Mouse (Mus musculus) liver, postnatal 0 days (tissue): Measurements from ENCODE around the gene Lmod1. TPM values are rescaled to one million over a fixed set of nuclear protein-coding genes. Genes with fewer than 3 reads are reported as not detected.
A peak's percentile ranks its signal among the peaks of the same experiment; 100 is the strongest.

ENCODE experiments used
- ATAC-seq: fragments of 200-750 bp; cut with Nextera tagmentation; 2 replicates; pipeline ENCODE4 v1.8.0; 2017; ENCODE audit warnings: mild to moderate bottlenecking, moderate library complexity
- DNase-seq: peaks from one replicate; pipeline ENCODE4 v3.0.0-alpha.2; 2016
- H3K27ac ChIP-seq: fragments of 300-500 bp; sonication (generic); 2 replicates; pipeline ENCODE4 v1.5.1; 2014; ENCODE audit warnings: antibody characterized with exemption, moderate library complexity, mild to moderate bottlenecking, low read depth
- H3K27me3 ChIP-seq: fragments of 300-500 bp; sonication (generic); 2 replicates; pipeline ENCODE4 v1.6.1; 2014; ENCODE audit warnings: low read length, control low read depth, mixed read lengths; ENCODE audit not compliant: insufficient read depth
- H3K36me3 ChIP-seq: fragments of 300-500 bp; sonication (generic); replicated peaks from 2 replicates; pipeline ENCODE4 v1.6.1; 2014; ENCODE audit warnings: mild to moderate bottlenecking, control low read depth, low read length, moderate library complexity, mixed read lengths; ENCODE audit not compliant: insufficient read depth
- H3K4me1 ChIP-seq: fragments of 300-500 bp; sonication (generic); 2 replicates; pipeline ENCODE4 v1.6.1; 2014; ENCODE audit warnings: antibody characterized with exemption, mild to moderate bottlenecking, control low read depth; ENCODE audit not compliant: insufficient read depth
- H3K4me2 ChIP-seq: fragments of 300-500 bp; sonication (generic); 2 replicates; pipeline ENCODE4 v1.6.1; 2014; ENCODE audit warnings: low read depth, mild to moderate bottlenecking, low read length, moderate library complexity, mixed read lengths
- H3K4me3 ChIP-seq: fragments of 300-500 bp; sonication (generic); 2 replicates; pipeline ENCODE4 v1.5.1; 2014; ENCODE audit warnings: low read depth, low read length
- H3K9ac ChIP-seq: fragments of 300-500 bp; sonication (generic); replicated peaks from 2 replicates; pipeline ENCODE4 v1.6.1; 2014; ENCODE audit warnings: mild to moderate bottlenecking, moderate library complexity
- H3K9me3 ChIP-seq: fragments of 300-500 bp; sonication (generic); 2 replicates; pipeline ENCODE4 v1.6.1; 2016; ENCODE audit warnings: mild to moderate bottlenecking, control low read depth, low read length, mixed read lengths
- CTCF ChIP-seq: sonication (generic); IDR thresholded peaks from 2 replicates; pipeline ENCODE4 v1.5.1; 2016; ENCODE audit warnings: antibody characterized with exemption, low read depth
- EP300 ChIP-seq: IDR thresholded peaks from 2 replicates; pipeline ENCODE4 v1.6.1; 2016; ENCODE audit warnings: antibody characterized with exemption, low read depth, mild to moderate bottlenecking
- WGBS: fragments of 180-500 bp; shearing (Covaris S2); extraction: QIAGEN DNeasy Blood & Tissue Kit; methylation state at CpG from one replicate; pipeline ENCODE4 v1.1.7; 2014; ENCODE audit not compliant: insufficient replicate concordance; 5-methylcytosine and 5-hydroxymethylcytosine counted together
- polyA plus RNA-seq: library from polyadenylated mRNA; unstranded; fragments of >200 nt; fragmentation: Nextera tagmentation; extraction: Ambion mirVana; gene quantifications from 2 replicates; pipeline ENCODE4 v1.2.1, GENCODE M21; 2015

Lmod1 gene
- polyA plus RNA-seq, 1 experiment from 2014 or later: 0.14 TPM

DNA sequence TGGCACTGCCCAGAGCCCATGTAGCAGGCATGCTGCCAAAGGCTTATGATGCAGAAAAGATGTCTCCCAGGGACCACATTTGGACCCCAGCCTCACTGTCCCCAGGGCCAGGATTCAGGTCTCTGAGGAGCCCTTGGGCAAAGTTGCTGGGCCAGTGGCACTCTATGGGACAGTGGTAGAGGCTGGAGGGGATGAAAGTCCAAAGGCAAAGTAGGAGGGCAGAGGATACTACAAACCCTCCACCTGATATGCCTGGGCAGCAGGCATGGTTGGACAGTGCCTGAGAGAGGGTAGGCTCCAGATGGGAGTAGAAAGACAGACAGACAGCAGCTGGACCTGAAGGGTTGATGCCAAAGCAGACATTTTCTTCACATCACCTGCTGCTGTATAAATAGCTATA is 41.8 kb downstream of the Lmod1 start:
- DNase-seq: no peak
- Histone ChIP-seq H3K27me3 (peaks cover 8% of the 10 kb centered on the region; the same call in 1 of the 2 replicates), H3K4me2 (no peak overlapping the region), H3K4me1 (no peaks in the 10 kb centered on the region), H3K9me3 (no peaks in the 10 kb centered on the region), H3K4me3 (no peak overlapping the region), H3K27ac (no peak overlapping the region), H3K36me3 (no peaks in the 10 kb centered on the region), H3K9ac (no peak overlapping the region)
- no peak for ATAC-seq
- no peak for TF ChIP-seq CTCF
- no peak for TF ChIP-seq EP300

DNA sequence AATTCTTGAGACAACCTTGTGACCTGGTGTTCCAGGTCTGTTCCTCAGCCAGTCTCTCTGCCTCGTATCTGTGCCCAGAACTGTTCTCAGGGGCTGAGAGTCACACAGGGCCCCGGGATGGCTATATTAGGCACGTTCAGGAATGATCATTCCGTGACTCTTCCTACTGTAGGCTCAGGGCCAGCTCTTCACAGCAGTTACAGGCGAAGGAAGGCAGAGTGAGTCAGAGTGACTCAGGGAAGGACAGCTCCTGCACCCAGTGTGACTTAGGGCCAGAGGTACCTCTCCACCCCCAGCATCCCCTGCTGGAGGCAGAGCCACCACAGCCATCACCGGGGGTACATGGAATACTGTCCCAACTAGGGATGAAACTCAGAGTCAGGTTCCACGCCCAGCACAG is 42.4 kb downstream of the Lmod1 start:
- no peaks in the 10 kb centered on the region for H3K36me3 ChIP-seq
- DNase-seq (no peak), ATAC-seq (no peak)
- H3K9me3 ChIP-seq: no peaks in the 10 kb centered on the region
- no peak overlapping the region for H3K4me2 ChIP-seq
- H3K4me3 ChIP-seq: no peak overlapping the region
- TF ChIP-seq EP300: no peak
- TF ChIP-seq CTCF: no peak
- H3K9ac ChIP-seq: no peak overlapping the region
- WGBS: 76% methylated on average over 7 of the region's 7 CpGs
- H3K4me1 ChIP-seq: no peaks in the 10 kb centered on the region
- peaks cover 8% of the 10 kb centered on the region; the same call in 1 of the 2 replicates for H3K27me3 ChIP-seq
- H3K27ac ChIP-seq: no peak overlapping the region

DNA sequence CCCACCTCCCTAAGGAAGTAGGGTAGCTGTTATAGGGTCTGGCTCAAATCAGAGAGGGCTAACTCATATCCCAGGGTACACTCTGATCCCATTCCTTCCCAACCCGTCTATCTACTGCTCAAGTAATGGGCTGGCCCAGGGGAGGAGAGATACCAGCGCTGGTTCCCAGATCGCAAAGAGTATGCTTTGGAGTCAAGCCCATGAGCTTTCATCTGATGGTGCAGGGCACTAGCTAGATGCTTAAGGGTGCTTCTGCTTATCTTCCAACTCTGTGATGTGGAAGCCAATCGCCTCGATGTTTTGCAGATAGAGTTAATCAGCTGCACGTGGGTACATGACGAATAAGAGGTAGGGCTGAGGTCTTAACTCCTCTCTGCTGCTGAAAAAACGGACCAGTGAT is 43.0 kb downstream of the Lmod1 start:
- 67% methylated on average over 8 of the region's 8 CpGs for WGBS
- Histone ChIP-seq H3K4me1 (no peaks in the 10 kb centered on the region), H3K27me3 (peaks cover 8% of the 10 kb centered on the region; the same call in 1 of the 2 replicates), H3K9ac (no peak overlapping the region), H3K4me3 (no peak overlapping the region), H3K9me3 (no peaks in the 10 kb centered on the region), H3K36me3 (no peaks in the 10 kb centered on the region), H3K27ac (no peak overlapping the region), H3K4me2 (no peak overlapping the region)
- TF ChIP-seq EP300 (no peak), CTCF (no peak)
- no peak for ATAC-seq
- DNase-seq: no peak

DNA sequence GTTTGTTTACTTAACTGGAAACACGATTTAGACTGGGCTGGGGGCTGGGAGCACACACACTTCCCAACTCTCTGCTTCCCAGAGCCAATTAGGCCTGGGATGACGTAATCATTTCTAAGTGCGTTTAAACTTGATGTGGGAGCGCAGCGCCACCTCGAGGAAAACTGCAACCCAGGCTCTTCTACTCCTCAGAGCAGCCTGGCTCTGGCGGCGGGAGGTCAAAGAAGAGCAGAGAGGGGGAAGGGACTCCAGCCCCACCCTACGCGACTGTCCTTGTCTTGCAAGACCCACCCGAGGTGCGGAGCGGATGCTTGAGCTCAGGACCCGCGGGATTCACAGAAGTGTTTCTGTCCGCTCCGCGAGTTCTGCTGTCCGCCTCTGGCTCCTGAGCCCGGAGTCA is 43.6 kb downstream of the Lmod1 start:
- Histone ChIP-seq H3K36me3 (no peaks in the 10 kb centered on the region), H3K4me1 (no peaks in the 10 kb centered on the region), H3K4me3 (peak overlapping the region; percentile 46), H3K9ac (peak overlapping the region; percentile 34; the same call in 1 of the 2 replicates), H3K27me3 (peaks cover 8% of the 10 kb centered on the region; the same call in 1 of the 2 replicates), H3K27ac (no peak overlapping the region), H3K4me2 (peak overlapping the region; percentile 81), H3K9me3 (no peaks in the 10 kb centered on the region)
- TF ChIP-seq CTCF (peak; percentile 87), EP300 (no peak)
- 2% methylated on average over 20 of the region's 20 CpGs for WGBS
- peak; percentile 83 for ATAC-seq
- DNase-seq: peak; percentile 85

DNA sequence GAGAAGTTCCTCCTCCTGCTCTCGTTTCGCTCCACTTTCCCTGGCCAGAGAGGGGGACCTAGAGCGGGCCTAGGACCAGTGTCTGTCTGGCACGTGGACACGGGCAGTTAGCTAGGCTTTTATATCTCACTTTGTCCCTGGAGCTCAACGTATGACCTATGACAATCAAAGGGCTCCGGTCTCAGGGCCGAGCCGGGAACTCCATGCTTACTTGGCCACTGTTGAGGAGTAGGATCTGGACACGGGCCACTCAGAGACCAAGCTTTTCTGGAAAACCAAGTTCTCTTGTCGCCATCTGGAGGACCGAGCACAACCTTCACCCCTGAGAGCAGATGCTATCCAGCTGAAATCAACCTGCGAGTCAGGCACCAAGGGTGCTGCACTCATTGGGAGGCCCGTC is 44.4 kb downstream of the Lmod1 start:
- TF ChIP-seq CTCF (peak; percentile 29; the same call in 1 of the 2 replicates), EP300 (no peak)
- no peaks in the 10 kb centered on the region for H3K4me1 ChIP-seq
- 15% methylated on average over 14 of the region's 14 CpGs for WGBS
- no peak overlapping the region for H3K9ac ChIP-seq
- no peaks in the 10 kb centered on the region for H3K36me3 ChIP-seq
- H3K4me3 ChIP-seq: peak overlapping the region; percentile 46; the same call in 1 of the 2 replicates
- ATAC-seq (peak; percentile 12; the same call in 1 of the 2 replicates), DNase-seq (no peak)
- no peaks in the 10 kb centered on the region for H3K9me3 ChIP-seq
- peaks cover 10% of the 10 kb centered on the region for H3K27me3 ChIP-seq
- H3K4me2 ChIP-seq: peak overlapping the region; percentile 81
- H3K27ac ChIP-seq: no peak overlapping the region

DNA sequence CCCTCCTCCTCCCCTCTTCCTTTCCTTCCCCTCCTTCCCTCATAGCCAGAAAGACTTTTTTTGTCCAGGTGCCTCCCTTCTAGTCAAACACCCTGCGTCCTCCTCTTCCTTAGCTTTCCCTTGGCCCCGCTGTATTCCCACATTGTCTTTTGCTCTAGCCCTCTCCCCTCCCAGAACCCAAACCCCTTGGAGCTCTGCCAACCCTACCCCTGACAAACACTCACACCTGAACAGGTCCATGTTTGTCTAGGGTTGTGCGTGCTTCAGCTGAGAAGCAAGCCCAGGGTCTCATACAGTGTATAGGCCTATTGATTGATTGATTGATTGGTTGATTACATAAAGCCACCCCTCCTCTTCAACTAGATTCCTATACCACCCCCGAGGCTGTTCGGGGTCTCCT is 44.8 kb downstream of the Lmod1 start:
- DNase-seq (no peak), ATAC-seq (no peak)
- H3K36me3 ChIP-seq: no peaks in the 10 kb centered on the region
- no peaks in the 10 kb centered on the region for H3K9me3 ChIP-seq
- 69% methylated on average over 5 of the region's 5 CpGs for WGBS
- no peak overlapping the region for H3K27ac ChIP-seq
- TF ChIP-seq CTCF (no peak), EP300 (no peak)
- H3K4me2 ChIP-seq: no peak overlapping the region
- H3K27me3 ChIP-seq: peaks cover 15% of the 10 kb centered on the region
- H3K4me1 ChIP-seq: peaks cover 3% of the 10 kb centered on the region; the same call in 1 of the 2 replicates
- H3K4me3 ChIP-seq: no peak overlapping the region
- no peak overlapping the region for H3K9ac ChIP-seq

DNA sequence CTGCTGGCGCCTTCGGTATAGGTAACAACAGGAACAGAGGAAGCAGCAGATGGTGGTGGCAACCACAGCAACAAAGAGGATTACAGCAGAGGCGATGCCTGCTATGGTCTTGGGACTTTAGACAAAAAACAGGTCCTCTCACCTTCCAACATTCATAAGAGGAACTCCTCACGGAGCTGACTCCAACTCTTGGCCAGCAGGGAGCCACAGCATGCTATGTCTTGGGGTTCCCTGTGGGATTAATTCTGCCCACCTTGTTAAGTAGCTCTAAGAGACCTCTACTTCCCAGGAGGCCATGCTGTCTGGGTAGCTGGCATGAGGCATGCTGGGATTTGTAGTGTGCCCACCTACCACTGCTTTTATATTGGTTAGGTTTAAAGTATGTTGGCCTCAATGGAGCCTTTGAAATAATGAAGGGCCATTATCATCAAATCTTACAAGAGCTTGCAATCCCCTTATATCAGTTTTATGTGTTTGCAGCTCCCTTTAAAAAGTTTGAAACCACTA is 48.6 kb downstream of the Lmod1 start:
- H3K9ac ChIP-seq: no peak overlapping the region
- DNase-seq (no peak), ATAC-seq (no peak)
- H3K4me1 ChIP-seq: peaks cover 8% of the 10 kb centered on the region
- H3K27ac ChIP-seq: no peak overlapping the region
- 67% methylated on average over 4 of the region's 4 CpGs for WGBS
- H3K4me2 ChIP-seq: no peak overlapping the region
- H3K9me3 ChIP-seq: no peaks in the 10 kb centered on the region
- no peaks in the 10 kb centered on the region for H3K36me3 ChIP-seq
- peaks cover 18% of the 10 kb centered on the region for H3K27me3 ChIP-seq
- no peak for TF ChIP-seq CTCF
- TF ChIP-seq EP300: no peak
- H3K4me3 ChIP-seq: no peak overlapping the region
